Mouse (Mus musculus) heart, adult 2 months (tissue): ENCODE data around the gene Hdhd5. TPM values are rescaled to one million over a fixed set of nuclear protein-coding genes. Genes with fewer than 3 reads are reported as not detected.
A peak's percentile ranks its signal among the peaks of the same experiment; 100 is the strongest.

Experiments used
- DNase-seq, 2 experiments: peaks; one replicate each; pipeline ENCODE4 v3.0.0; 2021
- H3K27ac ChIP-seq: fragments of 200-600 bp; 2 replicates; pipeline ENCODE4 v1.8.1; 2022
- H3K27me3 ChIP-seq: fragments of 200-500 bp; 2 replicates; pipeline ENCODE4 v1.6.1; 2012; ENCODE audit warnings: mild to moderate bottlenecking, low read length, inconsistent platforms, mixed read lengths; ENCODE audit not compliant: control insufficient read depth, insufficient read depth
- H3K36me3 ChIP-seq: fragments of 200-500 bp; 2 replicates; pipeline ENCODE4 v1.6.1; 2012; ENCODE audit warnings: low read length, inconsistent platforms; ENCODE audit not compliant: control insufficient read depth, insufficient read depth
- H3K4me1 ChIP-seq: fragments of 200-500 bp; 2 replicates; pipeline ENCODE4 v1.6.1; 2011; ENCODE audit warnings: low read length; ENCODE audit not compliant: control insufficient read depth, insufficient read depth
- H3K4me3 ChIP-seq: fragments of 200-600 bp; 2 replicates; pipeline ENCODE4 v1.8.1; 2022
- H3K79me2 ChIP-seq: fragments of 200-500 bp; replicated peaks from 2 replicates; pipeline ENCODE4 v1.6.1; 2012; ENCODE audit warnings: mild to moderate bottlenecking, inconsistent platforms, low read length, moderate library complexity, mixed read lengths; ENCODE audit not compliant: control insufficient read depth, insufficient read depth
- H3K9ac ChIP-seq: fragments of 200-500 bp; 2 replicates; pipeline ENCODE4 v1.6.1; 2012; ENCODE audit warnings: low read depth, mild to moderate bottlenecking, control low read depth, inconsistent platforms, low read length, mixed read lengths
- CTCF ChIP-seq: fragments of 200-600 bp; IDR thresholded peaks from 2 replicates; pipeline ENCODE4 v1.8.1; 2022; ENCODE audit warnings: antibody characterized with exemption, mild to moderate bottlenecking, moderate library complexity
- EP300 ChIP-seq: fragments of 200-500 bp; IDR thresholded peaks from 2 replicates; pipeline ENCODE4 v1.6.1; 2011; ENCODE audit warnings: low read depth, low read length, control low read depth; ENCODE audit not compliant: insufficient read depth
- POLR2A ChIP-seq: fragments of 200-500 bp; IDR thresholded peaks from 2 replicates; pipeline ENCODE4 v1.6.1; 2011; ENCODE audit warnings: mild to moderate bottlenecking, low read depth, low read length, control low read depth; ENCODE audit not compliant: insufficient read depth
- WGBS: fragments of 180-500 bp; shearing (Covaris S2); methylation state at CpG from one replicate; pipeline ENCODE4 v1.1.7; 2018; 5-methylcytosine and 5-hydroxymethylcytosine counted together
- intact Hi-C: fragments of 180-260 bp; cut with DNase I; formaldehyde crosslinking; loops from one replicate; pipeline ENCODE4 v1.15.1; 2025
- polyA plus RNA-seq: library from polyadenylated mRNA; depleted of rRNA; stranded (reverse); fragments of >200 nt; gene quantifications from 2 replicates; pipeline ENCODE4 v1.2.3, GENCODE M21; 2012
- total RNA-seq, 2 experiments: library from RNA; stranded (reverse); gene quantifications; 2 replicates each; pipeline ENCODE4 v1.2.3; 2021

Hdhd5 gene
- total and polyA plus RNA-seq, 3 experiments, result 17.1 to 29.9 (median 18.4) TPM

- Histone ChIP-seq H3K36me3 (no peaks in the 10 kb centered on the region), H3K9ac (no peak overlapping the region), H3K79me2 (no peaks in the 10 kb centered on the region), H3K4me1 (no peaks in the 10 kb centered on the region), H3K27ac (no peak overlapping the region), H3K4me3 (no peak overlapping the region), H3K27me3 (no peaks in the 10 kb centered on the region)
- intact Hi-C loops, result loop anchor here (5.0 kb wide), 1 partner anchor 43 kb away; no protein-coding TSS in a partner anchor
- no peak for DNase-seq
- TF ChIP-seq EP300 (no peak), POLR2A (no peak), CTCF (no peak)
- 94% methylated on average over 5 of the region's 5 CpGs for WGBS
Observed at GRCm38 (mm10) chr6:120480361-120480760, 50.8 kb downstream of the Hdhd5 start.

GRCm38 (mm10) chr6:120479302-120479701 is 51.8 kb downstream of the Hdhd5 start:
- intact Hi-C loops, result no loop called here
- H3K36me3 ChIP-seq, result no peaks in the 10 kb centered on the region
- H3K4me3 ChIP-seq, result no peak overlapping the region
- no peaks in the 10 kb centered on the region for H3K27me3 ChIP-seq
- no peak for TF ChIP-seq EP300
- TF ChIP-seq CTCF, result no peak
- no peak for TF ChIP-seq POLR2A
- no peaks in the 10 kb centered on the region for H3K4me1 ChIP-seq
- 56% methylated on average over 2 of the region's 2 CpGs for WGBS
- no peak for DNase-seq
- H3K27ac ChIP-seq, result no peak overlapping the region
- no peaks in the 10 kb centered on the region for H3K79me2 ChIP-seq
- no peak overlapping the region for H3K9ac ChIP-seq

GRCm38 (mm10) chr6:120475288-120475687 is 55.8 kb downstream of the Hdhd5 start:
- WGBS, result 87% methylated on average over 8 of the region's 8 CpGs
- Histone ChIP-seq H3K27ac (no peak overlapping the region), H3K4me1 (peaks cover 8% of the 10 kb centered on the region), H3K9ac (no peak overlapping the region), H3K79me2 (no peaks in the 10 kb centered on the region), H3K4me3 (no peak overlapping the region), H3K36me3 (no peaks in the 10 kb centered on the region), H3K27me3 (no peaks in the 10 kb centered on the region)
- intact Hi-C loops, result no loop called here
- TF ChIP-seq CTCF (no peak), POLR2A (no peak), EP300 (no peak)
- DNase-seq, result no peak

GRCm38 (mm10) chr6:120473427-120473826 is 57.7 kb downstream of the Hdhd5 start:
- H3K4me3 ChIP-seq, result no peak overlapping the region
- no peaks in the 10 kb centered on the region for H3K27me3 ChIP-seq
- peaks cover 11% of the 10 kb centered on the region for H3K4me1 ChIP-seq
- no peak for TF ChIP-seq POLR2A
- intact Hi-C loops, result no loop called here
- no peaks in the 10 kb centered on the region for H3K36me3 ChIP-seq
- 41% methylated on average over 5 of the region's 5 CpGs for WGBS
- peak in 1 of 2 experiments; percentile 71 for DNase-seq
- H3K79me2 ChIP-seq, result no peaks in the 10 kb centered on the region
- H3K27ac ChIP-seq, result no peak overlapping the region
- no peak overlapping the region for H3K9ac ChIP-seq

GRCm38 (mm10) chr6:120472455-120473140 is 58.5 kb downstream of the Hdhd5 start:
- Histone ChIP-seq H3K4me3 (no peak overlapping the region), H3K27ac (no peak overlapping the region), H3K9ac (no peak overlapping the region), H3K27me3 (no peaks in the 10 kb centered on the region), H3K36me3 (no peaks in the 10 kb centered on the region), H3K4me1 (peaks cover 11% of the 10 kb centered on the region), H3K79me2 (no peaks in the 10 kb centered on the region)
- no peak for DNase-seq
- intact Hi-C loops, result no loop called here
- 71% methylated on average over 8 of the region's 8 CpGs for WGBS
- TF ChIP-seq POLR2A (no peak), EP300 (no peak), CTCF (no peak)

DNA sequence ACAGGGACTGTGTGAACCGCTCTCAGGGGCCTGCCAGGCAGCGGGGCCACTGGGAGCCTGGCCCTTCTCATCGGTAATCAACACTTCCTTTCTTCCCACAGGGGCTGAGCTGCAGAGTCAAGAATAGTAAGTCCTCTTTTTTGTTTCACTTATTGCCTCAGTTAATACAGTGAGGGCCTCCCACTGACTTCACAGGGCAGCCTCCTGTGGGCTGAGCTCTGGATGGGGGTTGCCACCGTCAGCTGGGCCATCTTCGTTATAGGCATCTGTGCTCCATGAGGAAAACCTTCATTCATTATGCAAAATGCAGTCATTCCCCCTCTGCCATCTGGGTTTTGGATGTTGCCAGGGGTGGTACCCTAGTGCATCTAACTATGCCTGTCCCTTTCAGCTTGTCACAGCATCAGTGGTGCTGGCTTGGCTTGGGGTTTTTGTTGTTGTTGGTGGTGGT is 59.1 kb downstream of the Hdhd5 start:
- peak in 1 of 2 experiments; percentile 59 for DNase-seq
- no peaks in the 10 kb centered on the region for H3K27me3 ChIP-seq
- H3K27ac ChIP-seq, result no peak overlapping the region
- peaks cover 11% of the 10 kb centered on the region for H3K4me1 ChIP-seq
- 28% methylated on average over 5 of the region's 5 CpGs for WGBS
- H3K9ac ChIP-seq, result no peak overlapping the region
- intact Hi-C loops, result no loop called here
- H3K4me3 ChIP-seq, result no peak overlapping the region
- TF ChIP-seq EP300 (no peak), POLR2A (no peak), CTCF (no peak)
- H3K79me2 ChIP-seq, result no peaks in the 10 kb centered on the region
- H3K36me3 ChIP-seq, result no peaks in the 10 kb centered on the region
